Mouse (Mus musculus) retina, embryonic 14.5 days (tissue): Measurements from ENCODE around the gene Nae1.

Experiments
- DNase-seq: peaks from one replicate; pipeline ENCODE4 v3.0.0-alpha.2; 2015; ENCODE audit warnings: low spot score

Gene Nae1

GRCm38 (mm10) chr8:104529671-104530070 lies 4.8 kb downstream of the Nae1 start:
- DNase-seq = no peak

- no peak for DNase-seq
Observed at GRCm38 (mm10) chr8:104517872-104518271, 16.6 kb downstream of the Nae1 start.

GRCm38 (mm10) chr8:104510134-104510533 lies 24.3 kb downstream of the Nae1 start:
- DNase-seq = no peak

GRCm38 (mm10) chr8:104509061-104510006 lies 25.1 kb downstream of the Nae1 start, which contains the start of gene Terb1:
Gene Terb1, minus strand, starts transcription at chr8:104509910.
- peak; percentile 64 for DNase-seq

- DNase-seq = no peak
Observed at GRCm38 (mm10) chr8:104479091-104479490, 55.3 kb downstream of the Nae1 start.

- no peak for DNase-seq
Observed at GRCm38 (mm10) chr8:104472465-104472864, 62.0 kb downstream of the Nae1 start.

- no peak for DNase-seq
Observed at GRCm38 (mm10) chr8:104467463-104467862, 67.0 kb downstream of the Nae1 start.
